Mouse (Mus musculus) MEL (cell line): Measurements from ENCODE around the gene Ptger1.

ENCODE experiments used
- CTCF ChIP-seq, 3 experiments: IDR thresholded peaks in 2 of 3; conservative IDR thresholded peaks in 1 of 3; 2 replicates each; pipeline ENCODE4 v1.5.1; 2011 to 2012; ENCODE audit warnings: low read length in 3 of 3, low read depth in 2 of 3, mild to moderate bottlenecking in 2 of 3, improper control_type of control experiment in 1 of 3, inconsistent platforms in 1 of 3, mixed read lengths in 1 of 3, moderate library complexity in 1 of 3; ENCODE audit not compliant: control insufficient read depth in 1 of 3, insufficient read depth in 1 of 3, poor library complexity in 1 of 3, severe bottlenecking in 1 of 3
- ZC3H11A ChIP-seq: IDR thresholded peaks from 2 replicates; pipeline ENCODE4 v1.6.1; 2012; ENCODE audit warnings: low read depth, mild to moderate bottlenecking, inconsistent platforms, low read length, improper control_type of control experiment

- TF ChIP-seq CTCF (IDR thresholded peaks at IDR 0.05 in 2 of 3, conservative IDR thresholded peaks at IDR 0.05 in 1 of 3; ENCODE audit: control insufficient read depth in 1 of 3, insufficient read depth in 1 of 3, low read depth in 2 of 3, low read length in 3 of 3, poor library complexity in 1 of 3, severe bottlenecking in 1 of 3) = no peak
- TF ChIP-seq ZC3H11A = no peak
Measured at GRCm38 (mm10) chr8:83714676-83715030, 48.2 kb downstream of the Ptger1 start.
